14 mouse cellular contexts compared by ENCODE assay signal in the genomic region with DNA sequence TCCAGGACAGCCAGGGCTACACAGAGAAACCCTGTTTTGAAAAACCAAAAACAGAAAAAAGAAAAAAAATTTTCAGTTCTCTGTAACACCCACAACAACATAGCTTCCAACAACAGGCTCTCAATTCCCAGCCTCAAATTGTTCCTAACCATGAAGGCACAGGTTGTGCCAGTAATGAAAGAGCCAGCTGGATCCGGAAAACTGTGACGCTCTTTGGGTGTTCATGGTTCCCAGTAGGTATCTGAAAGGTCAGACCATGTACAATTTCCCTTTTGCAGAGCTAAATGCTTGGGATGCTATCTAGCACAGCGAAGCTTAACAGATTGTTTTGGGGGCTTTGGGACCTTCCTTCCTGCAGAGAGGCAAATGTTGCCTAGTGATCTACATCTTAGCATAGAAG.
"Had no signal": no experiment of that assay in that cellular context is flagged by ENCODE, and none has a peak within 500 bp of the region (broad histone marks: within the 10 kb centered on the region; RNA-seq: fewer than 3 reads in every experiment).

No protein-coding gene starts in this region.

- H3K9me3 ChIP-seq: limb, embryonic 15.5 days; liver, embryonic 12.5 days; megakaryocyte, embryonic 14.5 days; midbrain, embryonic 12.5 days; neural tube, embryonic 12.5 days had no signal

- H3K9ac ChIP-seq: limb, embryonic 15.5 days; liver, embryonic 12.5 days; lung, embryonic 14.5 days; midbrain, embryonic 12.5 days; neural tube, embryonic 12.5 days had no signal

- H3K27me3 ChIP-seq: limb, embryonic 15.5 days; liver, embryonic 12.5 days; megakaryocyte, embryonic 14.5 days; midbrain, embryonic 12.5 days; neural tube, embryonic 12.5 days had no signal

- H3K4me2 ChIP-seq: limb, embryonic 15.5 days; liver, embryonic 12.5 days; lung, embryonic 14.5 days; midbrain, embryonic 12.5 days; neural tube, embryonic 12.5 days had no signal

- ATAC-seq: intestine, postnatal 0 days; liver, embryonic 12.5 days had no signal

- DNase-seq: kidney, adult 9 months; kidney, postnatal 4 days; lung, embryonic 14.5 days; lung, postnatal 10 days; lung, postnatal 4 days; thymus, postnatal 4 days had no signal

- H3K27ac ChIP-seq: kidney, postnatal 0 days; limb, embryonic 15.5 days; liver, embryonic 12.5 days; midbrain, embryonic 12.5 days; neural tube, embryonic 12.5 days; stomach, postnatal 0 days had no signal

- H3K4me3 ChIP-seq: limb, embryonic 15.5 days; liver, embryonic 12.5 days; megakaryocyte, embryonic 14.5 days; midbrain, embryonic 12.5 days; neural tube, embryonic 12.5 days had no signal

- H3K4me1 ChIP-seq: limb, embryonic 15.5 days; liver, embryonic 12.5 days; neural tube, embryonic 12.5 days had no signal
